Mouse (Mus musculus): Measurements from ENCODE around the gene Lage3. TPM values are rescaled to one million over a fixed set of nuclear protein-coding genes. Genes with fewer than 3 reads are reported as not detected.
"Not testable (repeated sequence)": the region's sequence is repeated elsewhere in the genome, so short reads cannot be mapped to it uniquely, and the experiment has no call there.

Lage3 gene
- 10 to 100 TPM; 26.9 to 31.2 TPM for total RNA-seq (2021)

GRCm38 (mm10) chrX:74353467-74353770 is at the start of gene Lage3:
Lage3 (minus strand) TSS chrX:74353618.
- peak; percentile 56 to 70 for DNase-seq (ENCODE audit: extremely low spot score in 1 of 2, low spot score in 1 of 2)

GRCm38 (mm10) chrX:74400136-74400535 is 46.7 kb upstream of the Lage3 start:
- no peak for DNase-seq (ENCODE audit: extremely low spot score in 1 of 2, low spot score in 1 of 2)

DNA sequence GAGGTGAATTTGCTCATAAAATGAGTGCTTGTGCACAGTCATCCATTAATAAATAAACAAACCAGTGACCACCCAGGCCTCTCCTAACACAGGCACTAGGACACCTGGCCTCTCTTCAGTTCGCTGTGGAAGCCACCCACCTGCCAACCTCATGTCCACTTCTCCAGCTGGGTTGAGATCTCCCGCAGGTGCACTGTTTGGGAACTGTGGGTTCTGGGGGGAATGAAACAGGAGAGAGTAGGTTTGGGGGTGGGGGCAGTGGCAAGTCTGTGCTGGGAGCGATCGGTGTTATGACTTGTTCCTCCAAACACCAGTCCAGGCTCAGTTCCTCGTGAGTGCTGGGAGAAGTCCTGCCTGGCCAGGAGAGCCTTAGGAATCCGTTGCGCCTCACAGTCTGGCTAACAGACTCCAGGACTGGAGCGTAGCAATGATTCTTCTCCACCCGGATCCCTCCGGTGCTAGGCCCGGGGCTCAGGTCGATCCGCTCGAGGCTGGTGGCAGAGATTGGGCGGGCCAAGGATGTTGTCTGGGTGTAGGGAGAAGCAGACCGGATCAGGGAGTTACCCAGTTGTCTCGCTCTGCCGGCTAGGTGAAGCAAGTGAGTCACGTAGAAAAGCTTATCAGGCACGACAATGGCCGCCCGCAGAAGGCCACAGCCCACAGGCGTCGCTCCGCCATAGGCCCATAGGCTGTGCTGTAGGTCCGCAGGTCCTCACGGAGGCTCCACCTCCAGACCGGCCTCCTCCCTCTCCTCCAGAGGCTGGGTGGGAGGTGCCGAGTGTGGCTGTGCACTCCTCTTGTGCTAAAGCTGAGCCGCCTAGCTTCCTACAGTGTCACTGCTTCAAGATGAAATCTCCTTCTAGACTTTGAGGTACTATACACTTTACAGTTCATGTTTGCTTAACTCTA is 39.4 kb upstream of the Lage3 start, which contains the start of the genes Fam3a and Ikbkg:
Gene Fam3a, minus strand, starts transcription at position 738 of the 909 bp plus-strand sequence.
Gene Ikbkg, plus strand, starts transcription at position 756 of the 909 bp plus-strand sequence.
- peak; percentile 40 to 52 for DNase-seq (ENCODE audit: extremely low spot score in 1 of 2, low spot score in 1 of 2)

DNA sequence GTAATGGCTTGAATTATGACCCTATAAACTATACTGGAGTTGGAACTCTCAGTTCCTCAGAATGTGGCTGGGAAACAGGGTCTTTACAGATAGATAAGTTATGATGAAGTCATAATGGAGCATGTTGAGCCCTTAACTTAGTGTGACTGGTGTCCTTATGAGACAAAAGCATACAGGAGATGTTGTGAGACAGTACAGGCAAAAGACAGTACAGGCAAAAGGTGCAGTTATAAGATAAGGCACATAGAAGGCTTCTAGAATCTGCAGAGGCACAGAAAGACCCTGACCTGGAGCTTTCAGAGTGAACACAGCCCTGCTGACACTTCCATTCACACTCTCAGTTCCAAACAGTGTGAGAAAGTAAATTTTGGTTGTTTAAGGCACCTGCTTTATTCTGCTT is 34.7 kb upstream of the Lage3 start:
- no peak for DNase-seq (ENCODE audit: extremely low spot score in 1 of 2, low spot score in 1 of 2)

DNA sequence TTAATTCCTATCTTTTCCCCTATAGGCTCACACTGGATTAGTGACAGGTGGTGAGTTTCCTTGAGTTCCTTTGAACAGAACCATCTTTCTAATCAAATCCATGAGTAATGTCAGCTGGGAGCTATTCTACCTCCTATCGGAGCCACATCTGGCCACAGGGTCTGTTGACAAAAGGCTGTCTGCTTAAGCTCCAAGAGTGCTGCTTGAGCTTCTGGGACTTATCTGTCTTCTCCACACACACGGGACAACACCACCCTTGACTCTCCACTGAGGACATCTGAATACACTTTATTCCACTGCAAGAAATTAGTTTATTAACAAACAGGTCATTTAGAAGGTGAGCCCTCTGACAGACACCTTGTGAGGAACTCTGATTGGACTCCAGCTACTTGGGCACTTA is 31.0 kb upstream of the Lage3 start:
- no peak for DNase-seq (ENCODE audit: extremely low spot score in 1 of 2, low spot score in 1 of 2)

DNA sequence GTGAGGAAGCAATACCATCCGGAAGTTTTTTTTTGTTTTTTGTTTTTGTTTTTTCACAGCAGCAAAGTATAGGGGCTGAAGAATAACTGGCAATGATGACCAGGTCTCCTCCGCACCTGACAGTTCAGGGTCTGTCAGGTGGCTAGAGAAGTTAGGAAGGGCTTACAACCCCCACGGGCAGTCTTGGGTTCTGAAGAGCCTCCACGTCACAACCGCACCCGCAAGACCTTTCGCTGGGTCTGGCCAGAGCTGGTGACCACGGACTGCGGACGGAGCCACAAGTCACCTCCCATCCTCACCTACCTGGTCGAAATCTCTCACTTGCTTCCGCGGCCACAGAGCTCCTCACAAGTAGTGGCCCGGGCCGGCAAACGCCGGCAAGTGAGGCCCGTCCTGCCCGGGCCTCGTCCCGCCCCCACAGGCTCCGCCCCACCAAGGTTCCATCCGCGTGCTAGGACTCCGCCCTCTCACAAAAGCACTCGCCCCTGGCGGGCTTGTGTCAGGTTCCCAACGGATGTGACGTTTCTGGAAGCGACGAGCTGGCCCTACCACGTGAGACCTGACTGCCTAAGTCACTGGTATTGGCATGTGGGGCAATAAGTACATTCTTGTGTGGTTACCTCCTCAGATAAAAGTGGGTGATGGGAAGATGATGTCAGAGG is 19.6 kb upstream of the Lage3 start, which contains the start of the genes Ubl4a and Slc10a3:
Gene Ubl4a, minus strand, starts transcription at position 331 of the 662 bp plus-strand sequence.
Gene Slc10a3, minus strand, starts transcription at position 462 of the 662 bp plus-strand sequence.
- peak; percentile 42 to 52 for DNase-seq (ENCODE audit: extremely low spot score in 1 of 2, low spot score in 1 of 2)

- peak; percentile 43 to 52 for DNase-seq (ENCODE audit: extremely low spot score in 1 of 2, low spot score in 1 of 2)
Measured at GRCm38 (mm10) chrX:74368209-74368909, 14.9 kb upstream of the Lage3 start.

- DNase-seq (ENCODE audit: extremely low spot score in 1 of 2, low spot score in 1 of 2) = no peak
Measured at GRCm38 (mm10) chrX:74367512-74367911, 14.1 kb upstream of the Lage3 start.

DNA sequence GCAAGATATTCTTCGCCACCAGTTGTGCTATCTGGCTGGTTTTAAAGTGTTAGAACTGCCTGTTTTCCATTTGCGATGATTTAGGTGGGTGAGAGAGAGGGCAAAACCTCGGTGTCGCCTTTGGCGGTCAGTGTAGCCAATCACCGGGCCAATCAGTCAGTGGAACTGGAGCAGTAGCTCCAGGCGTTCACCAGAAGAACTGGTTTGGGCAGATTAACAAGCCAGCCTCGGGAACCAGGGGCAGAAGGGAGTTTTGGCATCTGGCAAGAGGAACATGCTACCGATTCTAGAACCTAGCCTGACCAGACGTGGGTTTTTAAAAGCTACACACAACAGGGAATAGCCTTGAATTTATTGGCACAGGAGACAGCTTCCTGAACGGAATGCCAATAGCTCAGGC is 5.8 kb upstream of the Lage3 start:
- DNase-seq (ENCODE audit: extremely low spot score in 1 of 2, low spot score in 1 of 2) = no peak

GRCm38 (mm10) chrX:74357069-74357468 is 3.7 kb upstream of the Lage3 start:
- DNase-seq (ENCODE audit: extremely low spot score in 1 of 2, low spot score in 1 of 2) = not testable (repeated sequence)

- DNase-seq (ENCODE audit: extremely low spot score in 1 of 2, low spot score in 1 of 2) = no peak
Measured at GRCm38 (mm10) chrX:74352645-74353466, 562 bp downstream of the Lage3 start.

GRCm38 (mm10) chrX:74330166-74330930 is 23.1 kb downstream of the Lage3 start:
- DNase-seq (ENCODE audit: extremely low spot score in 1 of 2, low spot score in 1 of 2) = no peak

GRCm38 (mm10) chrX:74329215-74329671 is 24.2 kb downstream of the Lage3 start:
- no peak for DNase-seq (ENCODE audit: extremely low spot score in 1 of 2, low spot score in 1 of 2)

DNA sequence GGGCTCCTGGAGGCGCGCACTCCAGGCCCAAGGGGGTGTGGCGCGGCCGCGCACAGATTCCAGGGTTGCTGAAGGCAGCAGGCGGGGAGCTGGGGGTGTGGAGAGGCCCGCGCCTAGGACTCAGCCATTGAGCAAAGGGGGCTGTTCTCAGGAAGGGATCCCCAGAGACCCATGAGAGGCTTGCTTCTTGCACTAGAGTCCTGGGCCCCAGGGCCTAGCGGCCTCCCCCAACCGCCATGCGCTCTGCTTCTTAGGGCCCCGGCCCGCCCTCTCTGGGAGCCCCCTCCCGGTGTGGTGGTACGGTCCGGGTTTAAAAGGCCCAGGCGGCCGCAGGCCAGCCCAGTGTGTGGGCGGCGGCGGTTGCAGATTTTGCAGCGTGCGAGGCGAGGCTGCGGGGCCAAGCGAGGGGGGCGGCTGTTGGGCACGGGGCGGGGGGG is 24.7 kb downstream of the Lage3 start, which contains the start of gene Plxna3:
Gene Plxna3, plus strand, starts transcription at position 342 of the 437 bp plus-strand sequence.
- peak; percentile 47 to 53 for DNase-seq (ENCODE audit: extremely low spot score in 1 of 2, low spot score in 1 of 2)

- DNase-seq (ENCODE audit: extremely low spot score in 1 of 2, low spot score in 1 of 2) = peak; percentile 64 to 76
Measured at GRCm38 (mm10) chrX:74312540-74313464, 40.6 kb downstream of the Lage3 start, which contains the start of gene Fam50a. Fam50a (plus strand) TSS chrX:74313033.

DNA sequence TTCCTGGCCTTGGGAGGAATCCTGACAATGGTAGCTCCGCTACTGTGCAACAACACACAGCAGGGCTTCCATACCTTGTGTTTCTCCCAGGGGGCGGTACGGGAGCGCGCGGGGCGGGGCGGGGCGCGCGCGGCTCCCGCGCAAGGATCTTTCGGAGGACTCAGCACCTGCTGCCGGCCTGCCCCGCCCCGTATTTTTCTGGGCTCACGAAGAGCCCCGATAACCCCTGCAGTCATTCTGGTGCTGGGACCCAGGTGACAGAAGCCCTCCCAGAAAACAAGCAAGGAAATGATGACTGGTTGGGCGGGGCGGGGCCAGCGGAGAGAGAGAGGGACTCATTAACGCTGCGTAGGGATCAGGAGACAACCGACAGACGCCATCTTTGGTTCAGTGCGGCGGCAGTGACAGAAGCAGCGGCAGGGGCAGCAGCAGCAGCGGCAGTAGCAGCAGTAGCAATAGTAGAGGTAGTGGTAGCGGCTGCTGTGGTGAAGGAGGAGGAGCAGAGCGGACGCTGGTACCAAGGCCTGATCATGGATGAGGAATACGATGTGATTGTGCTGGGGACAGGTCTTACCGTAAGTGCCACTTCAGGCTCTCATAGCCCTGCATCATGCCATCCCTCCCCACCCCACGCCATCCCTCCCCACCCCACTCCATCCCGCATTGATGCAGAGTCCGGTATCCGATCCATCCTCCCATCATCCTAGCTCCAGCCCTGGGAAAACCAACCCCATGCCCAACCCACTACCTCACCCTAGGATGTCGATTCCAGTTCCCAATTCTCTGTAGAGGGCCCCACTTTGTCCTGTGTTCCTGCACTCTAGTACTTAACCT is 48.3 kb downstream of the Lage3 start, which contains the start of gene Gdi1:
Gene Gdi1, plus strand, starts transcription at position 132 of the 834 bp plus-strand sequence.
- peak; percentile 58 to 65 for DNase-seq (ENCODE audit: extremely low spot score in 1 of 2, low spot score in 1 of 2)
